Mouse (Mus musculus): ENCODE measurements at regions not wholly inside any gene's neighbourhood (a gene's known extent, or its start where the extent isn't known, plus 50 kb on each side); places are given as distances from the start of the nearest gene placed in this dataset.

DNA sequence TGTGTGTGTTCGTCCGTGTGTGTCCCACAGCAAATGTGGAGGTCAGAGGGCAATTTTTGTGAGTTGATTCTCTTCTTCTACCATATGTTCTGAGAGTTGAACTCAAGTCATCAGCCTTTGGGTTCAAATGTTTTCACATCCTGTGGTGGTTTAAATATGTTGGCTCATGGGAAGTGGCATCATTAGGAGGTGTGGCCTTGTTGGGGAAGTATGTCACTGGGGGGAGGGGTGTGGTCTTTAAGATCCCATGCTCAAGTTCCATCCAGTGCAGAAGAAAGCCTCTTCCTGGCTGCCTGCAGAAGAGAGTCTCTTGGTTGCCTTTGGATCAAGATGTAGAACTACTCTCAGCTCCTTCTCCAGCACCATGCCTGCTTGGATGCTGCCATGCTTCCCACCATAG, 78.1 kb downstream of the Cd24a start:
- Histone ChIP-seq H3K9me3 (replicated peaks; ENCODE audit: low read length) (peaks cover 18% of the 10 kb centered on the region), H3K4me1 (ENCODE audit: control insufficient read depth in 1 of 2, insufficient read depth in 2 of 2) (no peaks in the 10 kb centered on the region), H3K36me3 (replicated peaks in 1 of 2; ENCODE audit: control insufficient read depth in 1 of 2, insufficient read depth in 1 of 2, low read length in 1 of 2) (no peaks in the 10 kb centered on the region), H3K9ac (ENCODE audit: insufficient read depth, low read depth) (no peak overlapping the region), H3K79me2 (replicated peaks; ENCODE audit: control insufficient read depth, extremely low read depth, insufficient read depth, poor library complexity, severe bottlenecking) (no peaks in the 10 kb centered on the region), H3K27ac (ENCODE audit: insufficient read depth, low read depth) (no peak overlapping the region), H3K4me2 (ENCODE audit: insufficient read depth, low read depth, poor library complexity, severe bottlenecking) (no peak overlapping the region), H3K27me3 (replicated peaks) (no peaks in the 10 kb centered on the region), H3K4me3 (replicated peaks in 1 of 3; ENCODE audit: low read depth in 2 of 3, low read length in 2 of 3, poor library complexity in 1 of 3) (no peak overlapping the region)
- dilution Hi-C loops (cut with MboI; ENCODE audit: extremely low pct_ligation_motif_present, extremely low pct_unique_long_range_greater_than_20kb, low sequenced_read_pairs) (no loop called here), in situ Hi-C loops (cut with MboI; ENCODE audit: low pct_ligation_motif_present, low pct_unique_long_range_greater_than_20kb, low sequenced_read_pairs) (no loop called here)
- DNase-seq (ENCODE audit: extremely low read depth), result no peak
- TF ChIP-seq GABPA (IDR thresholded peaks at IDR 0.05; ENCODE audit: insufficient replicate concordance, low read depth, low read length) (no peak), MAZ (IDR thresholded peaks at IDR 0.05; ENCODE audit: low read depth, low read length) (no peak), MEF2A (IDR thresholded peaks at IDR 0.05; ENCODE audit: borderline replicate concordance, low read depth, low read length) (no peak), NRF1 (IDR thresholded peaks at IDR 0.05; ENCODE audit: low read depth, low read length) (no peak), HCFC1 (IDR thresholded peaks at IDR 0.05; ENCODE audit: low read depth, low read length) (no peak), CHD1 (IDR thresholded peaks at IDR 0.05; ENCODE audit: low read depth, low read length) (no peak), MYC (IDR thresholded peaks at IDR 0.05; ENCODE audit: low read depth, low read length) (no peak)

- H3K9ac ChIP-seq (ENCODE audit: insufficient read depth, low read depth), result no peak overlapping the region
- H3K9me3 ChIP-seq (replicated peaks; ENCODE audit: low read length), result peaks cover 18% of the 10 kb centered on the region
- no peak overlapping the region for H3K27ac ChIP-seq (ENCODE audit: insufficient read depth, low read depth)
- no peak for TF ChIP-seq ZKSCAN1 (IDR thresholded peaks at IDR 0.05; ENCODE audit: borderline replicate concordance, low read depth, low read length)
- TF ChIP-seq TBP (conservative IDR thresholded peaks at IDR 0.05; ENCODE audit: low read depth, low read length), result no peak
- TF ChIP-seq E2F4 (IDR thresholded peaks at IDR 0.05; ENCODE audit: insufficient replicate concordance, low read depth, low read length), result no peak
- no peak for TF ChIP-seq MAX (IDR thresholded peaks at IDR 0.05; ENCODE audit: low read length)
- no peak for TF ChIP-seq ETS1 (conservative IDR thresholded peaks at IDR 0.05; ENCODE audit: low read depth, low read length)
- TF ChIP-seq POLR2A (IDR thresholded peaks at IDR 0.05; ENCODE audit: low read depth, low read length), result no peak
- no peak for TF ChIP-seq POLR2AphosphoS2 (IDR thresholded peaks at IDR 0.05; ENCODE audit: low read depth, low read length)
- TF ChIP-seq UBTF (IDR thresholded peaks at IDR 0.05; ENCODE audit: low read depth, low read length), result no peak
- no peak for TF ChIP-seq USF2 (conservative IDR thresholded peaks at IDR 0.05; ENCODE audit: low read depth, low read length)
- TF ChIP-seq RAD21 (IDR thresholded peaks at IDR 0.05; ENCODE audit: low read depth, low read length), result no peak
- no peak for TF ChIP-seq SIN3A (IDR thresholded peaks at IDR 0.05; ENCODE audit: low read length)
- TF ChIP-seq RCOR1 (conservative IDR thresholded peaks at IDR 0.05; ENCODE audit: low read depth, low read length), result no peak
- no peak for TF ChIP-seq CTCF (conservative IDR thresholded peaks at IDR 0.05 in 1 of 2, IDR thresholded peaks at IDR 0.05 in 1 of 2; ENCODE audit: low read depth in 2 of 2, low read length in 2 of 2)
- no peak for TF ChIP-seq MAZ (IDR thresholded peaks at IDR 0.05; ENCODE audit: low read depth, low read length)
- TF ChIP-seq PAX5 (IDR thresholded peaks at IDR 0.05; ENCODE audit: low read length), result no peak
- no peak for TF ChIP-seq CHD1 (IDR thresholded peaks at IDR 0.05; ENCODE audit: low read depth, low read length)
- no peak for TF ChIP-seq ZMIZ1 (IDR thresholded peaks at IDR 0.05; ENCODE audit: low read depth, low read length)
- TF ChIP-seq GABPA (IDR thresholded peaks at IDR 0.05; ENCODE audit: insufficient replicate concordance, low read depth, low read length), result no peak
- no peaks in the 10 kb centered on the region for H3K27me3 ChIP-seq (replicated peaks)
- dilution Hi-C loops (cut with MboI; ENCODE audit: extremely low pct_ligation_motif_present, extremely low pct_unique_long_range_greater_than_20kb, low sequenced_read_pairs), result no loop called here
- no peaks in the 10 kb centered on the region for H3K79me2 ChIP-seq (replicated peaks; ENCODE audit: control insufficient read depth, extremely low read depth, insufficient read depth, poor library complexity, severe bottlenecking)
- no peak overlapping the region for H3K4me2 ChIP-seq (ENCODE audit: insufficient read depth, low read depth, poor library complexity, severe bottlenecking)
- in situ Hi-C loops (cut with MboI; ENCODE audit: low pct_ligation_motif_present, low pct_unique_long_range_greater_than_20kb, low sequenced_read_pairs), result no loop called here
- H3K36me3 ChIP-seq (replicated peaks in 1 of 2; ENCODE audit: control insufficient read depth in 1 of 2, insufficient read depth in 1 of 2, low read length in 1 of 2), result no peaks in the 10 kb centered on the region
- no peak for DNase-seq (ENCODE audit: extremely low read depth)
- no peaks in the 10 kb centered on the region for H3K4me1 ChIP-seq (ENCODE audit: control insufficient read depth in 1 of 2, insufficient read depth in 2 of 2)
- H3K4me3 ChIP-seq (replicated peaks in 1 of 3; ENCODE audit: low read depth in 2 of 3, low read length in 2 of 3, poor library complexity in 1 of 3), result no peak overlapping the region
Measured at GRCm38 (mm10) chr10:43657501-43658225, 79.6 kb downstream of the Cd24a start.
